Mouse (Mus musculus) thymus, adult 2 months (tissue): ENCODE measurements around the gene Gm37240.

Experiments used
- CTCF ChIP-seq: fragments of 200-500 bp; IDR thresholded peaks from 2 replicates; pipeline ENCODE4 v1.5.1; 2012; ENCODE audit warnings: mild to moderate bottlenecking, control low read depth, low read length, moderate library complexity, borderline replicate concordance; ENCODE audit not compliant: control insufficient read depth, poor library complexity, insufficient read depth; ENCODE audit errors: extremely low read depth
- POLR2A ChIP-seq: fragments of 200-500 bp; IDR thresholded peaks from 2 replicates; pipeline ENCODE4 v1.6.1; 2012; ENCODE audit warnings: mild to moderate bottlenecking, low read length, control low read depth, moderate library complexity; ENCODE audit not compliant: control insufficient read depth, poor library complexity, insufficient read depth; ENCODE audit errors: extremely low read depth

DNA sequence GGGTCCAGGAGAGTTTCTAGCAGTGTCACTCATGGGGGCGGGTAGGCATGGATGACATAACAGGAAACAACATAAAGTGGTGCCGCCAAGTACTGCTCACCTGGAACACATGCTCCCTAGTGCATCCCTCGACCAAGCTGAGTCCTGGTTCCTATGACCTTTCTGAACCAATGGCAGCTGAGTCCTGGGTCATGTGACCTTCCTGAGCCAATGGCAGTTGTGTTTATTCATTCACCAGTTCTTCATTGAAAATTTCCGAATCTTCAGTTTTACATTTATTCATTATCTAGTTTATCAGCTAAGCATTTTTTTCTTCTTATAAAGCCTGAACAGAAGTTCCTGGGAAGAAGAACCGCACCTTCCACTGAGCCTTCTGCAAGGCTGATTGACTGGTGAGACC lies 838.7 kb downstream of the Gm37240 start:
- TF ChIP-seq CTCF (no peak), POLR2A (no peak)
